Mouse (Mus musculus) retina, postnatal 7 days (tissue): ENCODE measurements around the gene Samd4b.

Experiments
- DNase-seq: peaks from one replicate; pipeline ENCODE4 v3.0.0-alpha.2; 2012; ENCODE audit warnings: low read depth, low spot score

Samd4b gene

DNA sequence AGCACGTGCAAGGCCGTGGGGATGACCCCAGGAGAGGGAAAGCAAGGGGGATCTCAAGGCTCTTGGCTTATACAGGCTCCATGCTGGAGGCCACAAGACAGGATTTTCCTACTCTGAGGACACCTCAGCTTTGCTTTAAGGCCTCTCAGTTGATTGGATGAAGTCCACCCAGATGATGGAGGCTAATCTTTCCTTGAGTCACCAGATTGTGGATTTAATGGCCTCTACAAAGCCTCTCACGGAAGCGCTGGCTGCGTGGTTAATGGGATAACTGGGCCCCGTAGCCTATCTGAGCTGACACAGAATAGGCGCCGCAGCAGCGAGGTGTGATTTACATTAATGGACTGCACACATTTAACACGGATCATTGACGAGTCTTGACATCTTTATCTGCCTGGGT, 102.5 kb downstream of the Samd4b start:
- peak; percentile 74 for DNase-seq

DNA sequence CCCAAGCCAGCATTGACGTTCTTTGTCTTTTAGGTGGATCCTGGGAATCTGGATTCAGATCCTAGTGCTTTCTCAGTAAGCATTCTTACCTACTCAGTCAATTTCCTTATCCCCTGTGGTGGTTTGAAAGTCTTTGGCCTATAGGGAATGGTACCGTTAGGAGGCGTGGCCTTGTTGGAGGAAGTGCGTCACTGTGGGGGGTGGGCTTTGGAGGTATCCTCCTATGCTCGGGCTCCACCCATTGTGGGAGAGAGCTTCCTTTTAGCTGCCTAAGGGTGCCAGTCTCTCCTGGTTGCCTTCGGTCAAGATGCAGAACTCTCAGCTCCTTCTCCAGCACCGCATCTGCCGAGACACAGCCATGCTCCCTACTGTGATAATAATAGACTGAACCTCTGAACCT, 105.6 kb downstream of the Samd4b start:
- no peak for DNase-seq

DNA sequence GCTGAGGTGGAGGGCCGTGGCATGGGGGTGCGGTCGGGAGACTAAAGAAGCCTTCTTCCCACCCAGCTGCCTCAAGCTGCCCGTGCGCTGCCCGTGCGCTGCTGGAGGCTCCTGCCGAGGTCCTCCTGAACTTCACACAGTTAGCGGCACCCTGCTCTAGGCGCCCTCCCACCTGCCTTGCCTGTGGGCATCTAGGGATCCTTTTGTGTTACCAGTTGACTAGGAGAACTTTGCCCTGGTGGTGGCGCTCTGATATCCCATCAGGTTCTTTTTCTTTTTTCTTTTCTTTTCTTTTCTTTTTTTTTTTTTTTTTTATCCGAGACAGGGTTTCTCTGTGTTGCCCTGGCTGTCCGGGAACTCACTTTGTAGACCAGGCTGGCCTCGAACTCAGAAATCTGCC, 107.0 kb downstream of the Samd4b start:
- no peak for DNase-seq

DNA sequence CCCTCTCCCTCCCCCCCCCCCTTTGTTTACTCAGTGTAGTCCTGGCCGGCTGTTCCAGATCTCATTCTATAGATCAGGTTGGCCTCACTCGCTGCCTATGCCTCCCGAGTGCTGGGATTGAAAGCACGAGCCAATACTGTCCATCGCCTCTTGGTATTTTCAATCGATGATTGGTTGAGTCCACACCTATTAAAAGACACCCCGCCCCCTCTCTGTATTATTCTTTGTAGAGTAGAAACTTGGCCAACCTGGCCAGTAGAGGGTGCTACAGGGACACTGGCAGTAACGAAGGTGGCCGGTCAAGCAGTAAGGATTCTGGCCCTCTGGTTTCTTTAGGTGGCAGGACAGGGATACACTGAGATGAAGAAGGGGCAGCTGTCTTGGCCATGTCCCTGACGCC, 107.5 kb downstream of the Samd4b start:
- peak; percentile 74 for DNase-seq

DNA sequence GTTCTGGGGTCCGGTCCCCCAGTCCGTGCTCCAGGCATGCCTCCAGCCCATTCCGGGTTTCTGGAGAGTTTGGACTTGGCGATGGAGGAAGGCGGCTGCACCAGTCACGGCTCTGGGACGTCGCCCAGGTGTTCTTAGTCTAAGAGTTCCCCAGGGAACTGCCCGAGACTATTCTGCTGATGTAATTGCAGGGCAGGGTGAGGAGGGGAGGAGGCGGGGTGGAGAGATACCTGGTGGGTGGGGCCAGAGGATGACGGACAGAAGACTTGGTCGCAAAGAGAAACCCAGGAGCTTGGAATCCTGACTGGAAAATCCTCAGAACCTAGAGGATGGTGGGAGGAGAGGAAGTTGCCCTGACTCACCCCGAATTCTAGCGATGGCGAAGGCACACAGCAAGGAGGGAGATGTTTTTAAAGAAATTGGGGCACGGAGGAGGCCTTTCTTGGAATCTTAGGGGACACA, 109.9 kb downstream of the Samd4b start:
- DNase-seq = no peak

DNA sequence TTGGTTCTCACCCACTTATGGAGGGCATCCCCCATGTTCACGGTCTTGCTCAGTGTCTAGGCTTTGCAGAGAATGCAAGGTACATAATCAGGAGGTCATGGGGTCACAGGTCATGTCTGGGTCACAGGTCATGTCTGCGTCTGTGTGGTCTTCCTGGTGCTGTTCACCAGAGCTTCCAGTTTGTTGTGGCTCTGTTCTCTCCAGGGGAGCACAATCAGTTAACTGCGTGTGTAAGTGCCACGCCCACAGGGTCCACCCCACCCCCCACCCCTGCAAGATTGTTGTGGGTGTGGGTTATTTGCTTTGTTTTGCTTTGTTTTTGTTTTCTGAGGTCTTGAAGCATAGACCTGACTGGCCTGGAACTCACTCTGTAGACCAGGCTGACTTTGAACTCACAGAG, 113.8 kb downstream of the Samd4b start:
- no peak for DNase-seq

DNA sequence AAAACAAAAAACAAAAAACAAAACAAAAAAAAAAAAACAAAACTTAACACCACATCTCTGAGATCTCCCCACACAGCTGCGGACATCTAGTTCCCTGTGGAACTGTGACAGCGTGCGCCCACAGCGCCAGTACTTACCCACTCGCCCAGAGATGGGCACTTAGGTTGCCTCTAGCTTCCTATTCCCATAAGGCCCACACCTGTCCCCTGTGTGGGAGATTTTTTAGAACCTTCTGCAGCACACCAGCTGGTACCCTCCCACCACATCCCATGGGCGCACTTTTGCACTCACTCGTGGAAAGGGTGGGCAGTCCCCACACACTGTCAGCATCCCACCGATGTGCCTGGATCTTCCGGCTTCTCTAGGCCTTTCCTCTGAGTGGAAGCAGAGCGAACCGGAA, 115.1 kb downstream of the Samd4b start:
- DNase-seq = no peak

DNA sequence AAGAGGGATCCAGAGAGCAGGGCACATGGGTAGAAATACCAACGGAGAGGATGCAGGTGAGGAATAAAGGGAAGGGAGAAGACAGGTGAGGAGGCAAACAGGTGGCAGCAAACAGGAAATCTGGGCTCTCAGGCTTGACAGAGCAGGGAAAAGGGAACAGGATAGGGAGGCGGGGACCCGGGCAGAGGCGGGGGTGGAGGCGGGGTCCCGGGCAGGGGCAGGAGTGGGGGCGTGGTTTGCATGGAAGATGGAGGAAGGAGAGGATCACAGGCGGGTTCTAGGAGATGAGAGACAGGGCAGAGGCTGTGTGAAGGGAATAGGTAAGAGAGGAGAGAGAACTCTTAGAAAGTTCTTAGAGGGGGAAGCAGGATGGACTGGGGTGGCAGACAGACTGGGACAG, 119.1 kb downstream of the Samd4b start:
- DNase-seq = no peak

DNA sequence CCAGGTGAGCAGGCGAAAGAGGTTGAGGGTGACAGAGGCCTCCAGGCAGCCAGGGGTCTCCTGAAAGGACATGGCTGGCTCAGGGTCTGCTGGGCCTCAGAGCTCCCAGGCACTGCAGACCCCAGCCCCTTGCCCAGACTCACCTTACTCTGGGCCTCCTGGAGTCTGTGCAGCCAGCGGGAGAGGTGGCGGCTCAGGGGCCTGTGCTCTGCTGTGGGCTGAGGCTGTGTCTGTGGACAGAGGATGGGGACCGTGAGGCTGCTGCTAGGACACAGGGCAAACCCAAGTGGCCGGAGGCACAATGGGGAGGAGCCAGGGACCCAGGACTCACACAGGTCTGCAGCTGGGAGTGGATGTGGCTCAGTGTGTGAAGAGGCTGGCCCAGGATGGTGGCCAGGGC, 120.6 kb downstream of the Samd4b start:
- no peak for DNase-seq

DNA sequence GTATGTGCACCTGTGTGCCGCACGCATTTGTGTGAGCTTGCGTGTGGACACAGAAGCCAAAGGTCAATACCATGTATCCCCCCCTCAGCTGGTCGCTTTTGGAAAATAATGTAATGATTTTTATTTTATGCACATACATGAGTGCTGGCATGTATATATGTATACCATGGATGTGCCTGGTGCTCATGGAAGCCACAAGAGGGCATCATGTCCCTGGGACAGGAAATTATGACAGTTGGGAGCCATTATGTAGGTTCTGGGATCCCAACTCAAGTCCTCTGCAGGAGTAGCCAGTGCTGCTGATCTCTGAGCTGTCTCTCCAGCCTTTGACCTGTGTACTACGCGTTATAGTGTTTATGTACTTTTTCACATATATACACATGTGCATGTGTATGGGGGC, 121.8 kb downstream of the Samd4b start:
- no peak for DNase-seq

DNA sequence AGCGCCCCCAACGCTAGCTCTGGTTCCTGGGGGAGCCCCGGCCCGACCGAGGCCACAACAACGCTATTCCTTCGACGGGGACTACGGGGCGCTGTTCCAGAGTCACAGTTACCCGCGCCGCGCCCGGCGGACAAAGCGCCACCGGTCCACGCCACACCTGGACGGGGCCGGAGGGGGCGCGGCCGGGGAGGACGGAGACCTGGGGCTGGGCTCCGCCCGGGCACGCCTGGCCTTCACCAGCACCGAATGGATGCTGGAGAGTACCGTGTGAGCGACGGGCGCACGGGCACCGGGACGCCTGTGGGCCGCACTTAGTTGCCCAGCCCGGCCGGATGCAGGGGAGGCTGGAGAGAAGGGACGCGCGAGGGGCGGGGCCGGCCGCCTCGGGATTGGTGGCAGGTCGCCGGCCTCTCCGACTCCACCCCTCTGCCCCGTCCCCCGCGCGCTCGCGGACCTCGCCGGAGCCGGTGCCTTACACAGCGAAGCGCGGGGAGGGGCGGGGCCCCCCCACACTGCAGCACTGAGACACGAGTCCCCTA, 130.7 kb downstream of the Samd4b start:
- DNase-seq = no peak

DNA sequence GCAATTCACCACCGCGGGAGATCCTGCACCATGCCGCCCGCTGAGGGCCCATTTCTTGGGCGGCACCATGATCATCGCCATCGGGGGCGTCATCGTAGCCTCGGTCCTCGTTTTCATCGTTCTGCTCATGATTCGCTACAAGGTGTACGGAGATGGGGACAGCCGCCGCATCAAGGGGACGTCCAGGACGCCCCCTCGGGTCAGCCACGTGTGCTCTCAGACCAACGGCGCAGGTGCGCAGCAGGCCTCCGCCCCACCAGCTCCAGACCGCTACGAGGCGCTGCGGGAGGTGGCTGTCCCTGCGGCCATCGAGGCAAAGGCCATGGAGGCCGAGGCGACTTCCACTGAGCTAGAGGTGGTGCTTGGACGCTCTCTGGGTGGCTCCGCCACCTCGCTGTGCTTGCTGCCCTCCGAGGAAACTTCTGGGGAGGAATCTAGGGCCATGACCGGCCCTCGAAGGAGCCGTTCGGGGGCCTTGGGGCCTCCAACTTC, 131.2 kb downstream of the Samd4b start:
- no peak for DNase-seq

DNA sequence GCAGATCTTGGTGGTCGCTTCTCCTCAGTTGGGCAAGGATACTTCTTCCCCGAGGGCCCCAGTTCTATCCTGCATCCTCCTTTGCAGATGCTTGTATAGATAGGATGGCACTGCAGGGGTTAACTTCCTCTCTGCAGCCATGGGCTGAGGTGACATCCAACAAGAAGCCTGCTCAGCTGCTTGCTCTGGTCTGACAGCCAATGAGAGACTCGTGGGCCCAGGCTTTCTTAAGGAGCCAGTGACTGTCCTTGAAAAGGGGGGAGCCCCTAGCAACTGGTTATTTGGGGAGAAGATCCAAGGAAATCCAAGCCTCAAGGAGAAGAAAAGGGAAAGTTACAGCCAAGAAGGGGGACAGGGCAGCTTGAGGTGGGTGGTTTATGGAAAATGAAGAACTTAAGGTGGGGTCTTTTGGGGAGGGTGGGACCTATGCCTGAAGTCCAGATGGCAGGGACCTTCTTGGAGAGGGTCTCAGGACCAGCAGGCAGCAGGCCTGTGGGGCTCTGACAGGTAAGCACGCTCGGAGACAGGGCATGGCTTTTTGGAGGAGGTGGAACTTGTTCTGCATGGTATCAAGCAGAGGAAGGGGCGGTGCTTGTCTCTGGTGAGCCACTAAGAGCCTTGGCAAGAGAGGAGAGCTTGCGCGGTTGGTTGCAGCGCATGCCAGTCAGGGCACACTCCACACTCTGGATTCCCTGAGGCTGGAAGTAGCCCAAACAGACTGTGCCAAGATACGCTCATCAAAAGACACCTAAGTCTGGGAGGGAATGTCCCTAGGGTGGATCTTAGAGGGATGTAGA, 133.3 kb downstream of the Samd4b start:
- no peak for DNase-seq

DNA sequence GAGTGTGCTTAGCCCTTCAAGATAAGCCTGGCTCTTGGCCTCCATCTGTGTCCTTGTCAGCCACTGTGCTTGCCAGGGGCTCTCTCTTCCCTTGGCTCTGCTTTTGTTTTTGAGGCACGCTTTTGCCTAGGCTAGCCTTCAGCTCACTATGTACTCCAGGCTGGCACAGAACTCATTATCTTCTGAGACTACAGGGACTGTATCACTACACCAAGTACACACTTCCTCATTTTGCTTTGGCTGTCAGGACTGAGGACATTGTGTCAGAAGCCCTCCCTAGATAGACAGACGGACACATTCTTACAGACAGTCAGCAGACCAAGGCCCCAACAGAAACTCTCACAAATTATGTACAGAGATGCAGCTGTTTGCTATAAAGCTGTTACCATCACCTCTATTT, 135.2 kb downstream of the Samd4b start:
- no peak for DNase-seq

DNA sequence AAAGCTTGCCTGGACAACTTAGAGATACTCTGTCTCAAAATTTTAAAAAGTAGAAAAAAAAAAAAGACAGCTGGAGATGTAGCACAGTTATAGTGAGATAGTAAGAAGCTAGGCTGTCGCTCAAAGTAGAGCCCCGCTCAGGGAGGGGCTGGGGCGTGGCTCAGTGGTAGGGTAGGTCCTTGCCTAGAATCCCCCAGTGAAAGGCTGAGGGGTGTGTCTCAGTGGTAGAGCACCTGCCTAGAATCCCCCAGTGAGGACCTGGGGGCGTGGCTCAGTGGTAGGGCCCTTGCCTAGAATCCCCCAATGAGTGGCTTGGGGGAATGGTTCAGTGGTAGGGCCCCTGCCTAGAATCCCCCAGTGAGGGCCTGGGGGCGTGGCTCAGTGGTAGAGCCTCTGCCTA, 137.6 kb downstream of the Samd4b start:
- DNase-seq = no peak

DNA sequence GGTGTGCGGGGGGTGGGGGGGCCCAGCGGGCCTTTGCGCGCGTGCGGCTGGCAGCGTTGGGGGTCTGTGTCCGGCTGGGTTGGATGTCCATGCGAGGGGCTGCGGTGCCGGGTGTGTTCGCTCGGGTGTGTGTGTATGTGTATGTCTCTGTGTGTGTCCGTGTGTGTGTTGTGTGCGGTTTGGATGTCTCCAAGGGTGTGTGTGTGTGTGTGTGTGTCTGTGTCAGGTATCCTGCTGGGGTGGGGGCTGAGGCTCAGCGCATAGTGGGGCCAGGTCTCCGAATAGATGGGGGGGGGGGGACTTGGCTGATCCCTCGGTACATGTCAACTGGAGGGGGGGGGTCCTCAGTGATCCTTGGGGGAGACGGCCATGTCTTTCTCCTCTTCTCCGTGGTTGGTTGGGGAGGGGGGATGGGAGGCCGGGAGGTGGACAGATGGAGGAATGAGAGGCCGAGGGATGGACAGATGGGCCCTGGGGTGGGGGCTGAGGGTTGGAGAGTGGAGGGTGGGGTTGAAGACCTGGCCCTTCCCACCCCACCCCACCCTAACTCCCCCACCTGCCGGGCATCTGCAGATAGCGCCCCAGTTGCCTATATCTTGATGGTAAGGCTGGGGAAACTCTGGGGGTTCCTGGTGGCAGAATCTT, 145.5 kb downstream of the Samd4b start:
- no peak for DNase-seq

DNA sequence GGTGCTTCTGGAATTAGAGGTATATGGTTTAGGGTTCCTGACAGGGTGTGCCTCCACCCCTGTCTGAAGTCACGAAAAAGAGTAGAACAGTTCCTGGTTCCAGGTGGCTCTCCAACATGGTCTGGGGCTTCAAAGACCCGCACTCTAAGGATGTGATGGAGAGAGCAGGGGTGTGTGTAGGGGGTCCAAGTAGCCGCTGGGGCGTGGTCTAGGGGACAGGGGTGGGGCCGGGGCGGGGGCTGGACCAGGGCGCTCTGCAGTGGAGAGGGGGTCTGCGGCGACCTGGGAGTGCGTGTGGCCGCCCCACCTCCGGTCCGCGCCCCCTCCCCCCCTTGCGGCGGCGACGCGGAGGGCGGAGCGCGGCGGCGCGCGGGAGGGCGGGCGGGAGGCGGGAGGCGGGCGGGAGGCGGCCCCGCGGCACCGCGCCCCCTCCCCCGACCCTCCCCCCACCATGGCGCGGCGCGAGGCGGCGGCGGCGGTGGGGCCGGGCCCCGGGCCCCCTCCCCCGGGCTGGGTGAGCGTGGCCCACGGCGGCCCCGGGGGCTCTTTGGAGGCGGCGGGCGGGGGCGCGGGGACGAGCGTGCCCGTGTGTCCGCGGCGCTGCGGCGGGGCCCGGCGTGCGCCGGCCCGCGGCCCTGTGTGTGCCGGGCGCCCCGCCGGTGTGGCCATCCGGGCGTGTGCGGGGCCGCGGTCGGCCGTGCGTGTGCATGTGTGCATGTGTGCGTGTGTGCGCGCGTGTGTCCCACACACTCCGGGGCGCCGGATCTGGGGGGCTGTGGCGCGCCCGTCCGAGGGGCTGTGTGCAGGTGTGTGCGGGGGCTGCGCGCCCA, 146.2 kb downstream of the Samd4b start, which contains the start of gene Lrfn1:
Gene Lrfn1, plus strand, starts transcription at position 450 of the 830 bp plus-strand sequence.
- DNase-seq = no peak

DNA sequence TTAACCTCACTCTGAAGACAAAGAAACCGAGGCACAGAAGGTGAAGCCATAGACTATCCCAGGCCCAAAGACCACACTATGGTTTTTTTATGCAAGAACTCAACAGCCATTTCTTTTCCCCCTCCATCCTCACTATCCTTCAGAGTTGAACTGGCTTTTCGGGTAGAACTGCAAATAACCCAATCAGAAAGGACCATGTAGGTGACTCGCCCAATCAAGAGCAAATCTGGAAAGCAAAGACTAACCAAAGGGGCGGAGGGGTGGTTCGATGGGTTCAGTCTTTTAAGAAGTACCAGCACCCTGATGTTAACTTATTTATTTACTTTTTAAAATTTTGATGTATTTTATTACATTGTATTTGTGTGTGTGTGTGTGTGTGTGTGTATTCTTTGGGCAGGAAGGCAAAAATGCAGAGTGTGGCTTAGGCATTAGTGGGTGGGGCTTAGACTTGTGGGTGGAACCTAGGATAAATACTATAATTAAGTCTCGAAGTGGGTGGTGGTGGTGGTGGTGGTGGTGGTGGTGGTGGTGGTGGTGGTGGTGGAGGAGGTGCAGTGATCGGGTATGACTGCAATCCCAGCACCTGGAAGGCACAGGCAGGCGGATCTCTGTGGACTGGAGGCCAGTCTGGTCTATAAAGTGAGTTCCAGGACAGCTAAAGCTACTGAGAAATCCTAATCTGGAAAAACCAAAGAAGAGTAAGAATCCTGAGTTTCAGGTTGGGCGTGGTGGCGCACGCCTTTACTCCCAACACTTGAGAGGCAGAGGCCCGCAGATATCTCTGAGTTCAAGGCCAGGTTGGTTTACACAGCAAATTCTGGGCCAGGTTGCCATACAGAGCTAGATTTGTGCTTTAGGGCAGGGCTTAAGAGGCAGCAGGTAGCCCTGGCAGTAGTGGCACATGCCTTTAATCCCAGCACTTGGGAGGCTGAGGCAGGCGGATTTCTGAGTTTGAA, 149.8 kb downstream of the Samd4b start:
- DNase-seq = no peak

DNA sequence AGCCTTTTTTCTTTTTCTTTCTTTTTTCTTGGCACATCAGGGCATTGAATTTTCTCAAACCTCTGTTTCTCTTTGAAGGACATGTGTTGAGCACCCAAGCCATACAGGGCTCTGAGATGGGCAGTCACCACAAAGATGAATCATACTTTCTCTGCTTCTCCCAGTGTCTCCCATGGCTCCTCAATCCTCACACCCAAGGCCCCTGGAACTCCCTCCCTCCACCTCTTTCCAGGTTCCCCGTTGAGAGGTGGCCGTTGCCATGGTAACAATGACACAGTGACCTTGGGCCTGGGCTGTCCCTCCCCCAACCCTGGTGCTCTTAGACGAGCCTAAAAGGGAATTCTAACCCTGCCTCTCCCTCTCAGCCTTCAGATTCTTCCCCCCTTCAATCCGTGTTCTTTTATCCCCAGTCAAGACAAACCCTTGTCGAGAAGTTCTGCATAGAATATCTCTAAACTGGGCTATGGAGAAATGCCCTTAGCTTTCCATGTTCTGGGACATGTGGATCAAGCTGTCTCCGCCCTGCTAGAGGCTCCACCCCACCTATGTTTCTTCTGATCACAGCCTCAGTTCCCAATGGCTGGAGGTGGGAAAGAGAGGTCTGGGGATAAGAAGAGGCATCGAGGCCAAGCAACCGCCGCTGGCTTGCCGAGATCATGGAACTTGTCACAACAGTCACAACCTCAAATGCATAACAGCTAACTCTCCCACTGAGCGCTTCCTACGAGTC, 150.7 kb downstream of the Samd4b start:
- DNase-seq = no peak

DNA sequence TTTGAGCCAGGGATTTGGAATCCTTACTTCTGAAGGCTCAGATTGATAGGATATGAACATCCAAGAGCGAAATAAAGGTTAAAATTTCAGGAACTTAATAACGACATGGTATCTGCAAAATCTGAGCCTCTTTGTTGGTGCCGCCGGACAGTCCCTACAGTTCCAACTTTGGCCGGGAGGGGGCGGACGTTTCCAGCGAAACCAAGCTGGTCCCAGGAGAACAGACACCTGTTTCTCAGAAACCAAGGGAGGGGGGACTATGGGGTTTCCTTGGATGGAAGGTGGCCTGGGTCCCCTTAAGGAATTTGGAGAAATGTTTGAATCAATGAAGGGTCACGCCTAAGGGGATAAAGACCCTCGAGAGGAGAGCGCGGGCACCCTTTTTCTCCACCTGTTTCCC, 151.5 kb downstream of the Samd4b start:
- no peak for DNase-seq
